Mouse (Mus musculus): Measurements from ENCODE around the gene Tspoap1.

GRCm38 (mm10) chr11:87768745-87769144 is 8.4 kb downstream of the Tspoap1 start:
- TF ChIP-seq POLR2A (IDR thresholded peaks at IDR 0.05; ENCODE audit: control insufficient read depth, low read depth, low read length) (no peak), CTCF (IDR thresholded peaks at IDR 0.05; ENCODE audit: control insufficient read depth, insufficient read depth, insufficient replicate concordance, low read depth, low read length) (no peak)
